Mouse (Mus musculus): ENCODE measurements at regions not wholly inside any gene's neighbourhood (a gene's known extent, or its start where the extent isn't known, plus 50 kb on each side); places are given as distances from the start of the nearest gene placed in this dataset.

DNA sequence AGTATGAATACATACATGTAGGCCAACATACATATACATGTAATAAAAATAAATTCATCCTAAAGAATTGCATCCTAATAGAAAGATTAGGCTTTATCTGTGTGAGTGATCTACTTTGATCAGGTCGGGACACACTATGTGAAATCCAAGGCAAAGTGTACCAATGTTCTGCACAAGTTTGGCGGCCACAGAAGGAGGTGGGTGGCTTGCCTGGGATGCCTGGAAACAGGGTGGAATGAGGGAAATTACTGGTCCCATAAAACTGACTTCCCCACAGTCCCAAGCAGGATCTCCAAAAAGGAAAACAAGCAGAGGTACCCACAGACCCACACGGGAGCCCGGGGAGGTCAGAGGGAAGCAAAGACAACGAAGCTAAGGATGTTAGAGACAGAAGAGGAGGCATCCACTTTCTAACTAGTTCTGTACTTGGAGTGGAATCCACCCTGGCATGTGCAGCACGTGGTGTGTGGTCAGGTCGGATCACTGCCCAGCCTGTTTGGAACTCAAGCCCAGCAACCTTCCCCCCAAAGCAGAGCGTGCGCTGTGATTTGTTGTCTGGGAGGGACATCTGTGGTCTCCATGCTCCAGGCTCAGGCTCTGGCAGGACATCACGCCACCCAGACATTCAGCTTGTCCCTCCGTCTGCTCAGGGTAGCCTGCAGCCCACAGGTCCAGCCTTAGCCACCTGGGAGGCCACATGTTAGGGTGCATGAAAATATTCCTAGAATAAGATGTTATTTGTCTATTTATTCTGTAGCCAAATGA lies 615.3 kb upstream of the 3110018I06Rik start:
- no peak for DNase-seq (ENCODE audit: low spot score)

DNA sequence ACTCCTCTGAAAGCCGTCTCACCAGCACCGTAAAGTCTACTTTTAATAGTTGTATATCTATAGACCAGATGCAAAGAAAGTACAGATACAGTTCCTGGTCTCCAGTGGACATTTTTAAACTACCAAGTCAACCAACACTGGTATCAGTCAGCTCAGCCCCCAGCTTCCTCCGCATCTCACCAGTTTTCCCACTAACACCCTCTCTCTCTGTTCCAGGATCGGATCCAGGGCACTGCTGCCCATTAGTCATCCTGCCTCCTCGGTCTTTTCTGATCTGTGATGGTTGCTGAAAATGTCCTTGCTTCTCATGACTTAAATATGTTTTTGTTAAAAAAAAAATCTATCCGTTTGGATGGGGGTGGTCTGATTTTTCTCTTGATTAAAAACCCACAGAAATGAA lies 598.1 kb upstream of the 3110018I06Rik start:
- DNase-seq (ENCODE audit: low spot score): no peak

DNA sequence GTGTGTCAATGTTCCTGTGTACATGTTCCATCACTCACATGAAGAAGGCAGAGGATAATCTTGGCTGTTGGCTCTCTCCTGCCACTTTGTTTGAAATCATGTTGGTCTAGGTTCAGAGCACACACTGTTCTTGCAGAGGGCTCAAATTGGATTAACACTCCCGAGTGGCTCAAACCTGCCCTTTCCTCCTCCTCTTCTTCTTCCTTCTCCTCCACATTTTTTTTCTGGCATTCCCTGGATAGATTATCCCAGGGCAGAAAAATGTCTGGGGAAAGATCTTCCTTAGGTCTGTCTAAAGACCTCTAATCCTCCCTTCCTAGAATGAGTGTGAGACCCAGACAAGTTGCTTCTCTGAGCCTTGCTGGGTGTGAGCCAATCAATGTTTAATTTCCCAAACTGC lies 594.4 kb upstream of the 3110018I06Rik start:
- DNase-seq (ENCODE audit: low spot score): no peak

DNA sequence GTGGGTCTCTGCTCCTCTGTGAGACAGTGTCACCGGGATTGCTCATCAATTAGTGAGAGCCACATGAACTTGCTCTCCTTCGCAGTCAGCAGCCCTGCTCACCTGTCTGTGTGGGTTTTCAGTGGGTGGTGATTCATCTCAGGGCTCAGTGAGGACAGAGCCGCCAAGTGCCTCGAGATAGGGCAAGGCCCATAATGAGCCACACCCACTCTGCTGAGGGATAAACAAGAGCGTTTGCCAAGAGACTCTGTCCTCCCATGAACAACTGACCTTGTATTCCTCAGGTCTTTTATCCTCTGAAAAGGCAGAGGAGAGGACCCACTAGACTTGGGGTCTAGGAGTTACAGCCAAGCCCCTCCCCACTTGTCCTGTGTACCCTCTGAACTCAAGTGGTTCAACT lies 584.2 kb upstream of the 3110018I06Rik start:
- DNase-seq (ENCODE audit: low spot score): no peak

DNA sequence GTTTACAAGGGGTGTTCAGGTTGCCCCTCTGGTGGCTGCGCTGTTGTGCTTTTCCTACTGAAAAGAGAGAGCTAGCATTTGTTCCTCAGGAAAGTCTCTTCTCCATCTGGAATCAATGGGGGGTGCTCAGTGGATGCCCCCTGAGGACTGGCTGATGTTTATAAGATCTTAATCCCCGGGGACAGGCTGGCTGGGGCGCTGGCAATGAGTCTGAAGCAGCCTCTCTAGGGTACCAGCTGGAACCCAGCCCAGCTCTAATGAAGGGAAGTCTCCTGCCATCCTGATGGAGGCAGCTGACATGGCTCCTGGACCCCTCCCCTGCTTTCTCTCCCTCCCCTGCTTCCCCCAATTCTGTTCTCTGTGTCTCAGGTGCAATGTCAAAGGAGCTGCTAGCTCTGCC lies 575.6 kb upstream of the 3110018I06Rik start:
- DNase-seq (ENCODE audit: low spot score): no peak

DNA sequence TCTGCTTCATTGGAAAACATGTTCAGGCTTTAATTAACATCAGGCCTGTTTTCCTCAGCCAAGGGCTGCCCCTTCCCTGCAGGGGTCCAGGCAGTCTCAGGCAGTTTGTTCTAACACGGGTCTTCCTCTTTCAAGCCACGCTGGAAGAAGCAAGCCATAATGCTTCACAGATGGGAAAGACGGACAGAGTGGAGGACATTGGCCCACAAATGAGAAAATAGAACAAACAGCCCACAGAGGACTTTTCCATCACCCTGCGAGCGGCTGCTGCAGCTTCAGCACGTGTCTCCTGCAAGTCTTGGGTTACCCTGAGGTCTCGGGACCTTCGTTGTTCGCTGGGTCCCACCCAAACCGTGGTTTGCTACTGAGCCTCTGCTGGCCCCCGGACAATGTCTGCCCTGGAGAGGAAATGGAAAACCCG lies 565.9 kb upstream of the 3110018I06Rik start:
- DNase-seq (ENCODE audit: low spot score): no peak

DNA sequence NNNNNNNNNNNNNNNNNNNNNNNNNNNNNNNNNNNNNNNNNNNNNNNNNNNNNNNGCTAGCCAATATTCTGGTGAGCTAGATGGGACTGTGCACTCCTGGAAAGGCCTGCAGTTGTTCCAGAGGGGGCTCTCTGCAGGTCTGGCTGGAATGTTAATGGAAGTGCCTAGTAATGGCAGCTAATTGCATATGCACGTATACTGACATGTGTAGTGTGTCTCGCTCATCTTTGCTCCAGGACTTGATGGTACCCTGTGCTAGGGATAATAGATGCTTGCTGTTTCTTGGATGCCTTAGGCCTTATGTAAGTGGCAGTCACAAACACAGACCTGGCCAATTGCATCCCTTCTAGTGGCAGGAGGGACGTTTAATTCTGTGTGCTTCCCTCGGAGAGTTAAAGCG lies 560.0 kb upstream of the 3110018I06Rik start:
- DNase-seq (ENCODE audit: low spot score): no peak

DNA sequence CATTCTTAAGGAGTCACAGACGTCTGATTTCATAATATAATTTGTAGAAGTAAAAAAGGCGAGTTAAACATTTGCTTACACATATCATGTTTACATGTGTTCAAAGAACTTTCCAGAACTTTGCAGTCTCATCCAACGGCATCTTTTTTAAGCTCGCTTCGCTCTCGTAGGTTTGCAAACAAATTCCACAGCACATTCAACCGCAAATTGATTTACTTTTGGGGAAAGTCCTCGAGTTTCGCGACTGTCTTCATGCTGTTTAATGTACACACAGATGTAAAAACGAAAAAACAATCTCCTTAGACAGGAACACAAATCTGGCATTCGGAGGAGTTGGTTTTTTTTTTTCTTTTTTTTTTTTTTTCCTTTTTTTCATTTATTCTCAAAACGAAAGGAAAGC lies 559.3 kb upstream of the 3110018I06Rik start:
- DNase-seq (ENCODE audit: low spot score): no peak

DNA sequence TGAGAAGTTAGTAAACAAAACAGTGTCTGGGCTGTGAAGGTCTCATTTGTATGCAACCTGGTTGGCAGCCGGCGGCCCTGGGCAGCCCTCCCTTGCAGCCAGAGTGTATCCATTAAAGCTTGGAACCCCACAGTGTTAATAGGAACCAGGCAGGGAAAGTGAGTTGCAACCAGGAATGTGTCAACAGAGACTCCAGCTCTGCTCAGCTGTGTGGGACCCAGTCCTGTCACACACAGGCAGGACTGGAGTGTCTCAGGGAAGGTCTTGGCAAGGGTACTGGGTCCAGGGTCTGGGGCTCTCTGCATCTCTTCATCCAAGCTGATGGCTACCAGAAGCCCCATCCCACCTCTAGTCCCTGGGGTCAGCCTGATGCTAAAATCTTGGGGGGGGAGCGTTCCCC lies 556.8 kb upstream of the 3110018I06Rik start:
- DNase-seq (ENCODE audit: low spot score): no peak

DNA sequence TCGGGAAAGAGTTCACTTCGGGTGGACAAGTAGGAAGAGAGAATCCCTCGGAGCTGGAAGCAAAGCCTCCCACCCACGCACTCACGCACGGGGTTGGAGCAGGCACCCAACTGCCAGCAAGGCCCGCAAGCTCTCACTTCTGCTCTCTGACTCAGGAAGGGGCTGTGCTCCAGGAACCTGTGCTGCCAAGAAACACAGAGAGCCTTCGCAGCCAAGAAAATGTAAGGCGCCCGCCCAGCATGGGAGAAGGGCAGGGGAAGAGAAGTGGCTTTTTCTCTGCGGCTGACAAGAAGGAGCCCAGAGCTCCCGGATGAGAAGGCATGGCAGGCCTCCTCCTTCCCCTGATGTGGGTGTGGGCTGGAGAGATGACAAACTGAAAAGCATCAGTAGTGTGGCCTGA lies 549.1 kb upstream of the 3110018I06Rik start:
- no peak for DNase-seq (ENCODE audit: low spot score)

DNA sequence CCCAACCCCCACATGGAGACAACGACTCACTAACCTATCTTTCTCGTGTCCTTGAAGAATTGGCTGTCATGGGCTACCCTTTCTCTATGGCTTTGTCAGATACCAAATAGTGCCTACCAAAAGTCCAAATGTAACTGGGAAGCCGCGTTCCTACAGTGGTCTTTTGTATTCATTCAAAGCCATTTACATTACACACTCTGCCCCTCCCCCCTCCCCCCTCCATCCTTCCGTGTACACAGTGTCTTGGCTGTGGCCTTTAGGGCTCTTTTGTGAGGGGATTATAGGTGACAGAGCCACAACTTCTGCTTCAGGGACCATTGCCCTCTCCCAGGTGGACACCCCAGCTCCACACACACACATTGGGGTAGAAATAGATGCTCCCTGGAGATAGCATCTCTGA lies 544.6 kb upstream of the 3110018I06Rik start:
- DNase-seq (ENCODE audit: low spot score): no peak

DNA sequence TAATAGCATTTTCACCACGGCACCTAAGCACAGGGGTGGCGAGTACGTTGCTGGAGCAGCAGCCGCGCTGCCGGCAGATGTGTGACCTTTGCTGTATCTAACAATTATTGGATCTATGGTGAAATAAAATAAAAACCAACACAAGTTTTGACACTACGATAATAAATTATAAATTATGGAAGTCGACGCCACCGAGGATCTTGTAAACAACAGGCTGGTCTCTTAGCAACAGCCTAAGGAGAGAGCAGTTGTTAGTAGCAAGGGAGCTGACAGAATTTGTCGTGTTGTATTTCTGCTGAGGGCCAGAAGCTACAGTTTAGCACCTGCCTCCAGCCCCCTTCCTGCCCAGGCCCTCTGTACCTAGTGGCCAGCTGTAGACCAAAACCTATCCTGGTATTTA lies 535.8 kb upstream of the 3110018I06Rik start:
- no peak for DNase-seq (ENCODE audit: low spot score)

DNA sequence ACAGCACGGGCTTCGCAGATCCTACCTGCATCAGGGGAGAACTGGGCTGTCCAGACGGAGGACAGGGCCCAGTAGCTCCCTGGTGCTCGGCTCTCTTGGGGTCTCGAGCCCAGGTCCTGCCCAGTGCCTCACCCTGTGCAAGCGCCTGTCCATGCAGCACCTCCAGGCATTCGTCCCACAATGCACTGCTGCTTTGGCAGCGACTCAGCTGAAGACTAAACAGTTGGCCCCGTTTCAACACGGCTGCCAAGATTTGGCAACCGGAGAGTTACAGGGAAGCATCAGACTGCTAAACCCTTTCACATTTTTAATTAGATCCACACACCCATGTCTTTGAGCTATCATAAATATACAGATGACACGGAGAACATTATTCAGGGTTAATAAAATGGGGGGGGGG lies 532.7 kb upstream of the 3110018I06Rik start:
- DNase-seq (ENCODE audit: low spot score): peak; percentile 48

DNA sequence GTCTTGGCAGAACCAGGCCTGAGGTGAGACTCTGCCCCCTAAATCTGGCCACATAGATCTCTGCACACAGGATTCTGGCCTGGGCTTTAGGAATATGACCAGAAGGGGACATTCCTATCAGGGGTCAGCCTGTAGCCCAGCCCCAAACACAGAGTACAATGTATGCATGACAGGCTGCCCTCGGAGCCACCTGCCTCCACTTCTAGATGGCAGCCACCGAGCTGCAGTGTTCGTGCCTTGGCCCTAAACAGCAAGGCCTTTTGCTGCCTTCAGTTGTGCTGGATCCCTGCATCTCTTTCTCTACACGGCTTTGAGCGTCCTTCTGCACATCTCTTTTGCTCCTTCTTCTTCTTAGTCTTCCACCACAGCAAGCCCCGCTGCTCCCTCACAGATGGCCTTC lies 532.2 kb upstream of the 3110018I06Rik start:
- no peak for DNase-seq (ENCODE audit: low spot score)

DNA sequence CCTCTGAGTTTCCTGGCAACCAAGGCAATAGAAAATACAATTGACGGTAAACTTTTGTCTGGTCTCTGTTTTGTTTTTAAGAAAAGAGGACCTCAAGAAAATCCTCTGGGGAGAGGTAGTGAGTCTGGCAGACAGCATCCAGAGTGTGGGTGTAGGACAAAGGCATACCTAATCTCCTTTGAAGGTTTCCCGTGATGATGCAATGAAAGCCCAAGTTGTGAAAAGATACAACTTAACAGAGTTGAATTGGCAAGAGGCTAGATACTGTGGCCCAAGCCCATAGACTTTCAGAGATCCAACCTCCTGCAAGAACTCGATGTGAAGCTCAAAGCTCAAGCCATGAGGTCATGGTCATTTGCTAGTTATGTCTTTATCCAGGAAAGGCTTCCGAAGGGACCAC lies 526.4 kb upstream of the 3110018I06Rik start:
- no peak for DNase-seq (ENCODE audit: low spot score)

DNA sequence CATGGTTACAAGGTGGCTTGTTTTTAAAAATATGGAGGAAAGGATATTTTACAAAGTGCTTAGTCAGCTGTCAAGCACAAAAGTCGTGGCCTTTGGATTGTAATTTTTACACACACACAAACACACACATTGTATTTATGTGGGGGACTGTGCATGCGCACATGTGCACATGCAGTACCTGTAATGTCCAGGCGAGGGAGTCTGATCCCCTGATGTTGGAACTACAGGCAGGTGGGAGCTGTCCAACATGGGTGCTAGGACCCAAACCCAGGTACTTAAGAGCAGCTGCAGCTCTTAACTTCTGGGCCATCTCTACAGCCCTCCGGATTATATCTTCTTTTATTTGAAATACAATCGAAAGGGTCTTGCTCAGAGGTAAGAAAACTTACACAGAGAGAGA lies 524.7 kb upstream of the 3110018I06Rik start:
- DNase-seq (ENCODE audit: low spot score): no peak

DNA sequence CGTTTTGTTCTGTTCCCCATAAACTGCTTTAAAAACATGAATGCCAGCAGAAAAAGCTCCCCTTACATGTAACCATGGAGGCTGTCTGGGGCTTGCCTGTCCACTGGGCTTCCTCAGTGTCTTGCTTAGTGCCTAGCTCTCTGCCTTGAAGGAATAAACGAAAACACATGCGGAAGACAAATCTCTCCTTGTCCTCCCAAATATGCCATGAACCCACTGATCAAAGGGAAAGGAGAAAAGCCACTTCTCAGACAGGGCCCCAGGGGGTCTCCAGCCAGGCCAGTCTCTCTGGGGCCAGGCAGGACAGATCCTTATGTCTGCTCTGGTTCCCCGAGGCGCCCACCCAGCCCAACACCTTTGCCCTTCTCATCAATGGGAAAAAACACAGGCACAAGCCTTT lies 518.6 kb upstream of the 3110018I06Rik start:
- DNase-seq (ENCODE audit: low spot score): no peak

DNA sequence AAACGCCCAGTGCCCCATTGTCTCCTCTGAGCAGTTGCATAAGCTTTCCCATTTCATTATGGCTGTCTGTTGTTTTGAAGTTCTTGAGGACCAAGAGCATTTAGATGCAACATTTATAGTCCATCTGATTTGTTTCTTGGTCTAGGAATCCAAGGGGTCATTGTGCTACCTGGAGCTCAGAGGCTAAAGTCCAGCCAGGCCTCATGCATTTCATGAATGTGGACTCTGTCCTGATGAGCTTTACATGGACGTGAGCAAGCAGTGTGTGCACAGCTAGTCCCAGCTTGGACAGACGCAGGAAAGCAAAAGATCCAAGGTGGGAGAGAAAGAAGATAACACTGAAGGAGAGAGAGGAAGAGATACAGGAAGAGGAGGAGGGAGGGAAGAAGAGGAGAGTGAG lies 496.0 kb upstream of the 3110018I06Rik start:
- no peak for DNase-seq (ENCODE audit: low spot score)

DNA sequence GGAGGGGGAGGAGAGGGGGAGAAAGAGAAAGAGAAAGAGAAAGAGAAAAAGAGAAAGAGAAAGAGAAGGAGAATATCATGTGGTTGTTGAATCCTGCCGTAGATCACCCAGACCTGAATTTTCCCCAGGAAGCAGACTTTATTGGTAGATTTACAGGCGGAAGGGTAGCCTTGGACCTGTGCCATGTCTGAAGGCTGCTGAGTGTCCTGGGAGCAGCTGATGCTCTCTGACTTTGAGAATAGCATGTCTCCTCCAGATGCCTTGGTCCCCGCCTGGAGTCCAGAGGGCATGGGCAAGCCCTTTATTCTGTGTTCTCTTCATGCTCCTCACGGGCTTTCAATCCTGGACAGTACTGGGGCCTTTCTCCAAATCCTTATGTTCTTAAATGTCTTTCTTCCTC lies 495.4 kb upstream of the 3110018I06Rik start:
- DNase-seq (ENCODE audit: low spot score): no peak

DNA sequence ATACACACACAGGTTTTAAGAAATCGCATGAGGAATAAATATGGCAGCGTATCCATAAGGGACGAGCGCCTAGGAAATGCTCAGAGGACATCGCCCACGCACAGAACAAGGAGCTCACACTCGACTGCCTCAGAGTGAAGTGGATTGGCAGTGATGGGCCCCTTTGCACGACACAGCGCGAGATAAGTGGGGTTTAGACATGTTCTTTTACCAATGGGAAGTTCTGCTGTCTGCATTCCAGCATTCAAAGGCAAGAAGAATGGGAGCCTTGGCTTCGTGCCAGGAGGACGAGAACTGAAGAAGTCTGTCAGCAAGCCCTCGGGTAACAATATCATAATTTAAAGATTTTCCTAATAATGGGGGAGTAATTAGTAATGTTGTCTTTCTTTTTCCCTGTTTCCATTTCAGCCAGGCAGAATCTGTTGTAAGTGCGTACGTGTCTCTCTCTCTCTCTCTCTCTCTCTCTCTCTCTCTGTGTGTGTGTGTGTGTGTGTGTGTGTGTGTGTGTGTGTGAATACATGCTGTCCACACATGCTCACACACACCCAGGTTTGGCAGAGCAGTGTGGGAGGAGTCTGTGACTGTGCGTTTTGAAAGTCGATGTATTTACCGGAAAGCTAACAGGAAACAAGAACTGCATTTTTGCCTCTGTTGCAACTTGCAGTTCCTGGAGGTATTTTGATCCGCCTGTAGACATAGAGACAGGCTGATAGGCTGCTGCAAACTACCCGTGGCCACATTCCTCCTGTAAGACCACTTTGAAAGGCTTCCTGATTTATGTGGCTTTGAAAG lies 477.2 kb upstream of the 3110018I06Rik start:
- DNase-seq (ENCODE audit: low spot score): no peak

DNA sequence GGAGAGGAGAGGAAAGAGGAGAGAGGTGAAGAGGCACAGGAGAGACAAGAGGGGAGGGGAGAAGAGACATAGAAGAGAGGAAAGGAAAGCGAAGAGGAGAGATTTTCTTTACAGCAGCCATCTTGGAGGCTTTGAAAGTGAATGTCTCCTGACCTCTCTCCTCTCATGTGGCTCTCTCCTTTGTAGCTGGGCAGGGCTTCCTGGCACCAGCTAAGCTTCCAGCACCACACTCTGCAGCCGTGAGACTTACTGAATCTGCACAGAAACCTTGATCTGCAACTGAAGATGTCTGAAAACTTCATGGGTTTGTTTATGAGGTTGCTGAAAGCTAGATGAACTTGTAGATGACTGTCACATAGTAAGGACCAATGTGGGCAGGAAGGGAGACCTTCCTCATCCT lies 471.6 kb upstream of the 3110018I06Rik start:
- DNase-seq (ENCODE audit: low spot score): no peak

DNA sequence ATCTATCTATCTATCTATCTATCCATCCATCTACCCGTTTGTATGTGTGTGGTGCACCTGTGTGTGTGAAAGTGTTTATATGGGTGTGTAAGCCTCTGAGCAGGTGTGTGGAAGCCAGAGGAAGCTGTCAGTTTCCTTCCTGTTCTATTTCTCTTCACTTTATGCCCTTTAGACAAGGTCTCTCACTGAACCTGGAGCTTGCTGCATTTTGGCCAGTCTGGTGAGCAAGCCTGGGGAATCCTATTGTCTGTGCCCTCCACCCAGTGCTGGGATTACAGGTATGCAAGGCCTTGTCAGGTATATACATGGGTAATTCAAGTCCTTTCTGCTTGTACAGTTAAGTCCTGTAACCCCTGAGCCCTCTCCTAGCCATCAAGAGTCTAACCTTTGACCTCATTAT lies 466.6 kb upstream of the 3110018I06Rik start:
- DNase-seq (ENCODE audit: low spot score): no peak

DNA sequence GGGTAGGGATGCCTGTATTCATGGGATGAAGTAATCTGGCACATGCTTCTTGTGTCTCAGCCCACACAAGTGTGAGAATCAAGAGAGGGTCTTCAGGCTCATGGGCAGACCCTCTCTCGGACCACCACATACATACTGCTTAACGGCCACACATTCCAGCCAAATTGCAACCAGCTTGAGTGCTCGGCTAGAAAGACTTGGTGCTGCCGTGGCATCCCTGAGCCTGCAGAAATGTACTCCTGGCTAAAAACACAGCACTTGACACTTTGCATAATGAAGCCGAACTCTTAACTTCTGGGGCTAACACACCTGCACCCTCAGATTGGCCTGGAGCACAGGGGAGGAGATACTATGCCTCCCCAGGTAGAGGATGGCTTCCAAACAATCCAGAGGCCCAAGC lies 461.6 kb upstream of the 3110018I06Rik start:
- no peak for DNase-seq (ENCODE audit: low spot score)

Data from ovary, postnatal 10 days (tissue).